Mouse (Mus musculus): Measurements from ENCODE around the gene Midn.

DNA sequence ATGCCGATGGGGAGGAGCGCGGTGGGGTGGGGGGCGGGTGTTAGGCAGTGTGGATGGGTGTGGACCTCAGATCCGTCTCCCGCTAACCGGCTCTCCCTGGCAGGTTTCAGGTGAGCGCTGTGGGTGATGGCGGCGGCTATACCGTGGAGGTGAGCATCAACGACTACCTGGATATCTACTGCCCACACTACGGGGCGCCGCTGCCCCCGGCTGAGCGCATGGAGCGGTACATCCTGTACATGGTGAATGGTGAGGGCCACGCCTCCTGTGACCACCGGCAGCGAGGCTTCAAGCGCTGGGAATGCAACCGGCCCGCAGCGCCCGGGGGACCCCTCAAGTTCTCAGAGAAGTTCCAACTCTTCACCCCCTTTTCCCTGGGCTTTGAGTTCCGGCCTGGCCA, 38.6 kb downstream of the Midn start:
- TF ChIP-seq CTCF (IDR thresholded peaks at IDR 0.05; ENCODE audit: borderline replicate concordance, insufficient read depth, low read length) (no peak), POLR2A (IDR thresholded peaks at IDR 0.05; ENCODE audit: low read depth, low read length) (no peak)
